Mouse (Mus musculus) subcutaneous adipose tissue, adult 2 months (tissue): ENCODE results near the gene Olfr694. TPM values are rescaled to one million over a fixed set of nuclear protein-coding genes. Genes with fewer than 3 reads are reported as not detected.

ENCODE experiments used
- polyA plus RNA-seq: library from polyadenylated mRNA; depleted of rRNA; stranded (reverse); fragments of >200 nt; gene quantifications from 2 replicates; pipeline ENCODE4 v1.2.3, GENCODE M21; 2012; ENCODE audit warnings: low replicate concordance; rRNA removed

Olfr694 gene
- not detected in 2 replicates for polyA plus RNA-seq

GRCm38 (mm10) chr7:106691714-106692113 is at the start of gene Olfr694:
Olfr694 (minus strand) TSS chr7:106691814.

DNA sequence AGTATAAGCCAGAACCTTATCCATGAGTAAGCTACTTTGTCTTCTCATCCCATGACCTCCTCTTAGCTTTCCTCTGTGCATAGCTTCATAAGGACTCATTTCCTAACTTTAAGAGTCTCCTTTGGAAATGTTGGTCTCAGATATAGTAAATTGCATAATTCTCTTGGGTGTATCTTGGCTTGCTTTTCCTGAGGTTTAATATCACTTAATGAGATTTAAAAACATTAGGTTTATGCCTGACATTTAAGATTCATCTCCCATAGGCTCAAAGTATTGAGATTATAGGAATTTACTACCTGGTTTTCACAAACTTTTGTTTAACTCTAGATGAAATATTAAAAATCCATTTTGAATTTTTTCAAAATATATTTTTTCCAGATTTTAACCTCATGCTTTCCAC is 24.7 kb upstream of the Olfr694 start, which contains the start of gene Olfr695:
TSS of gene Olfr695 (minus strand) at position 101 of the 400 bp plus-strand sequence.

DNA sequence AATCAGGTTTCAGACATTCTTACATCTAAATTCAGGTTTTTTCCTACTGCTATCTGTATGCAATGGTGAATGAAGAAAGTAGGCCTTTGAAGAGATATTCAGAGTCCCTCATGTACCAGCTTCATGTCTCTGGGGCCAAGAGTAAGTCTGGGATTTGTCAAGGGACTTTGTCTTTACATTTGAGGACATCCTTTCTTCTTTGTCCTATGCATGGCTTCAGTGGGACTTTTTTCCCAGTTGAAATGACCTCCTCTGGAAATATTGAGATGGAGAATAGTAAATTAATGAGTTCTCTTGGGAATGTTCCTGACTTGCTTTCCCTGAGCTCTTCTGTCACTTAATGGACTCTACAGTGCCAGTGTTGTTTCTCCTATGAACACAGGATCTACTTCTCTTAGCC is 11.1 kb downstream of the Olfr694 start, which contains the start of gene Olfr693:
TSS of gene Olfr693 (minus strand) at position 101 of the 400 bp plus-strand sequence.

Other genes with a start within 250 kb of the Olfr694 start
- gene Olfr693, start 11.2 kb downstream of the Olfr694 start, polyA plus RNA-seq = not detected in 2 replicates
- gene Olfr695, start 24.6 kb upstream of the Olfr694 start, polyA plus RNA-seq = not detected in 2 replicates
- gene Olfr697, start 50.6 kb upstream of the Olfr694 start, polyA plus RNA-seq = not detected in 2 replicates
- gene Olfr698, start 63.6 kb upstream of the Olfr694 start, polyA plus RNA-seq = not detected in 2 replicates
- not detected in 2 replicates for gene Olfr699, start 101.4 kb upstream of the Olfr694 start, polyA plus RNA-seq
- not detected in 2 replicates for gene Olfr700, start 117.0 kb upstream of the Olfr694 start, polyA plus RNA-seq
- not detected in 2 replicates for gene Olfr701, start 122.3 kb upstream of the Olfr694 start, polyA plus RNA-seq
- gene Olfr702, start 142.1 kb upstream of the Olfr694 start, polyA plus RNA-seq = not detected in 2 replicates
- not detected in 2 replicates for gene Olfr703, start 151.5 kb upstream of the Olfr694 start, polyA plus RNA-seq
- gene Olfr704, start 171.4 kb upstream of the Olfr694 start, polyA plus RNA-seq = not detected in 2 replicates
- not detected in 2 replicates for gene Olfr705, start 185.1 kb upstream of the Olfr694 start, polyA plus RNA-seq
- not detected in 2 replicates for gene Olfr706, start 196.3 kb upstream of the Olfr694 start, polyA plus RNA-seq
- gene Olfr707, start 209.4 kb upstream of the Olfr694 start, polyA plus RNA-seq = not detected in 2 replicates
- gene Olfr1532-ps1, start 216.2 kb upstream of the Olfr694 start, polyA plus RNA-seq = not detected in 2 replicates
- not detected in 2 replicates for gene Olfr709-ps1, start 240.4 kb upstream of the Olfr694 start, polyA plus RNA-seq